Mouse (Mus musculus): ENCODE measurements around the gene Cdk20.
"Not testable (repeated sequence)": the region's sequence is repeated elsewhere in the genome, so short reads cannot be mapped to it uniquely, and the experiment has no call there.

The Cdk20 gene

DNA sequence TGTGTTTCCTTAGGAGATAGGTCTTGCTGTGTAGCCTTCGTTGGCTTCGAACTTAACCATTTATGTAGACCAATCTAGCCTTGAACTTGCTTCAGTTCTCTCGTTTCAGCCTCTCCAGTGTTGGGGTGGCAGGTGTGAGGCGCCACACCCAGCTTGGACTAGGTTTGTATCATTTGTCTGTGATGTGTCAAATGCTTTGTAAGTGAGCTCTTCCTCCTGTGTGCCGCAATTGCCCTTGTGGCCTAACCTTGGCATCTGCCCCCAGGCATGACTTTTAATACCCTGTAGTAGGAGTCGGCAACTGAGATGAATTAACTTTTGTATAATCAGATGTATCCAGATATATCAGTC is 9.5 kb upstream of the Cdk20 start:
- no peak for DNase-seq (ENCODE audit: low spot score in 2 of 2)

DNA sequence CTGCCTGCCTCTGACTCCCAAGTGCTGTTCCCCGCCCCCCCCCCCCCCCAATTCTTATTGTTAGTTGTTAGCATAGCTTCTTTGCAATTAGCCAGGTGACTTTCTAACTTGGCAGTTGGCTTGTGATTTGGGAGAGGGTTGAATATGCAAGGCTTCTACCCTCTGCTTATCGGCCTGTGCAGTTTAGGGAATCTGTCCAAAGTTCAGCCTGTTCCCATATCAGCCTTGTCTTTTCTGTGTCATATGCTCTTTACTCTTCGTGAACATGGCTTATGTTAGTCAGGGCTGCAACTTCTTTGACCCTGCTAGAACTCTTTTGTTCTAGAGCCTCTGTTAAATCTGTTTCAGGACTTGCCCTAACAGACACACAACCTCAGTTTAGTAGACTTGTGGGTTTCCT is 7.8 kb upstream of the Cdk20 start:
- no peak for DNase-seq (ENCODE audit: low spot score in 2 of 2)

- DNase-seq (ENCODE audit: low spot score in 2 of 2): no peak
Observed at GRCm38 (mm10) chr13:64425280-64425679, 6.8 kb upstream of the Cdk20 start.

GRCm38 (mm10) chr13:64429328-64429727 is 2.8 kb upstream of the Cdk20 start:
- no peak for DNase-seq (ENCODE audit: low spot score in 2 of 2)

DNA sequence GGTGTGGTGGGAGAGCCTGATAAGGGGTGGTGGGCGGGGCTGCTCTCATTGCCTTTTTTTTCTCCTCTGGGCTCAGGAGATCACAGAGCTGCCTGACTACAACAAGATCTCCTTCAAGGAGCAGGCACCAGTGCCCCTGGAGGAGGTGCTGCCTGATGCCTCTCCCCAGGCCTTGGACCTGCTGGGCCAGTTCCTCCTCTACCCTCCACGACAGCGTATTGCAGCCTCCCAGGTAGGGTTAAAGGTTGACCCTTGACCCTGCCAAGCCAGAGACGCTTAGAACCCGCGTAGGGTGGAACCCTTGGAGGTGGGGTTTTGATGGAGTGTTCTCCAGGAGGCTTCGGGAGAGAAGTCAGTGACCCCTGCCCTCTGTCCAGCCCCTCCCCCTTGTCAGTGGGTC is 5.7 kb downstream of the Cdk20 start:
- DNase-seq (ENCODE audit: low spot score in 2 of 2): no peak

DNA sequence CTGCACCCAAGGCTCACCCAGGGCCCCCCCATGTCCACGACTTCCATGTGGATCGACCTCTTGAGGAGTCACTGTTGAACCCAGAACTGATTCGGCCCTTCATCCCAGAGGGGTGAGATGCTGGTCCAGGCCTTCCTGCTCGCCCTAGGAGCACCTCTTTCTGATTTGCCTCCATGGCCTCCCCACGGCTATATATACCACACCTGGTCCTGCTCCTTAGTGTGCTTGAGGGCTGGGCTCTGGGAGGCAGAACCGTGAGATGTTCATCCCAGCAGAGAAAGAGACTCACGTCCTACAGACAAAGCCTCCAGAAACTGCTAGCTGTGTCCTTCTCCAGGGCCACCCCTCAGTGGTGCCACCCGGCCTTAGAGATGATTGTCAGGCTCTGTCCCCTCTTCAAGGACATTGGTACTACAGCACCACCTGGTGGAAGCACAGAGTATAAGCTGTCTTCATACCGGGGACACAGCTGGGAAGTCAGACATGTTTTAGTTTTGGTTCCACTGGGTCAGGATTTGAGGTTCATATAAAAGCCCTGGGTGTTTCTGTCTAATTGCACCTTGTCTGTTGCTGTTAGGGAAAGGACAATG is 6.8 kb downstream of the Cdk20 start:
- peak; percentile 31 to 64 for DNase-seq (ENCODE audit: low spot score in 2 of 2)

GRCm38 (mm10) chr13:64439471-64439870 is 7.4 kb downstream of the Cdk20 start:
- DNase-seq (ENCODE audit: low spot score in 2 of 2): peak in 1 of 2 experiments; percentile 11

DNA sequence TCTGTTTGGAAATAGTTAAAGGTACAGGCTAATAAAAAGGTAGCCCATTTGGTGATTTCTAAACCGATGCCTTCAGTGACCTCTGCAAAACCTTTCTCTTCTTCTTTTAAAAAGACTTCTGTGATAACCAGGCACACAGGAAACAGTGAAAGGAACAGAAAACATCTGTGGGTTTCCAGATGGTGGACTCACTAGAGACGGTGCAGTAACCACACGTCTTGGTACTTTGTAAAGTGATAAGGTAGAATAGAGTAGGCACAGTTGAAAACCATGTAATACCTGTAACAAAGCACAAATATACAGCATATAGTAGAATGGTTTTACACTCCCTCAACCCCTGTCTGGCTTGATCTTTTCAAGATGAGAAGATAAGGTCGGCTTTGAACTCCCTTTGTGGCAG is 8.5 kb downstream of the Cdk20 start:
- DNase-seq (ENCODE audit: low spot score in 2 of 2): no peak

- DNase-seq (ENCODE audit: low spot score in 2 of 2): peak; percentile 49 to 66
Observed at GRCm38 (mm10) chr13:64443263-64443894, 11.3 kb downstream of the Cdk20 start.

DNA sequence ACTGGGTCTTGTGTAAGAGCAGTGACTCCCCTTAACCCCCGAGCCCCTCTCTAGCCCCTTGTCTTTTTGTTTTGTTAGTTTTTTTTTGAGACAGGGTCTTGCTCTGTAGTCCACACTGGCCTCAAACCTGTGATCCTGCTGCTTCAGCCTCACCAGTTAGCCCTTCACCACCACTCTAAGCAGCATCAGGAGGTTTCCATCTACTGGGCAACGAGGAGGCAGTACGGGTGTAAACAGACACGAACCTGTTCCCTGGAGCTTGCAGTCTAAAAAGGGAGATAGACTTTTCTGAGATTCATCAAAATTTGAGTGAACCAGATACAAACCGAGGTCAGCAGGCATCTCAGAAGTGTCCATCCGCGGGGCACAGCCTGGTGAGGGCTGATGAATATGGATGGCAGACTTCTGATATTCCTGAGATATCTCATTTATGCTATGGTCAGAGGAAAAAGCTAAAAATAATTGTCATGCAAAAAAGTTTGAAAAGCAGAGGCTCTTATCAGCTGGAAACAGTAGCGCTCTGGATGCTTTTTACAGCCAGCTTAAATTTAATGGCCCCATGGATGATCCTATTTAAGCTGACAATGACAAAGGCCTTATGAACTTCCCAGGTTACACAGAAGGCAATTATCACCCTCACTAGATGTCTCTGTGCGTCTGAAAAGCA is 13.3 kb downstream of the Cdk20 start:
- DNase-seq (ENCODE audit: low spot score in 2 of 2): no peak

GRCm38 (mm10) chr13:64447947-64448346 is 15.8 kb downstream of the Cdk20 start:
- peak in 1 of 2 experiments; percentile 30 for DNase-seq (ENCODE audit: low spot score in 2 of 2)

DNA sequence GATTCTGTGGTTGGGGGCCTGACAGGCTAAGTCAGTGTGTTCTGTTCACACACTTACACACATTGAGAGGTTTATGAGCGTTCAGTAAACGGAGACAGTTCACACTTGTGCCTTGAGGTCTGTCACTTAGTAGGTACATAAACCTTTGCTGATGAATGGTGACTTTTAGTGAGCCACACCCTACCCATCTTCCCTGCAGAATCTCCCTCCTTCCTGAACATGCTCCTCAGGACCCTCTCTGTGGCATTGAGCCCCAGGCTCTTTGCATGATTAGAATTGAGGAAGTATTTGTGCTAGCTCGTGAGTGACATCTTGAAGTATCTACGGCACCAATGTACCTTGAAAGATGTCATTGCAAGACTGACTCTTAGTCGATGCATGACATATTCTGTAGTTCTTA is 16.6 kb downstream of the Cdk20 start:
- no peak for DNase-seq (ENCODE audit: low spot score in 2 of 2)

DNA sequence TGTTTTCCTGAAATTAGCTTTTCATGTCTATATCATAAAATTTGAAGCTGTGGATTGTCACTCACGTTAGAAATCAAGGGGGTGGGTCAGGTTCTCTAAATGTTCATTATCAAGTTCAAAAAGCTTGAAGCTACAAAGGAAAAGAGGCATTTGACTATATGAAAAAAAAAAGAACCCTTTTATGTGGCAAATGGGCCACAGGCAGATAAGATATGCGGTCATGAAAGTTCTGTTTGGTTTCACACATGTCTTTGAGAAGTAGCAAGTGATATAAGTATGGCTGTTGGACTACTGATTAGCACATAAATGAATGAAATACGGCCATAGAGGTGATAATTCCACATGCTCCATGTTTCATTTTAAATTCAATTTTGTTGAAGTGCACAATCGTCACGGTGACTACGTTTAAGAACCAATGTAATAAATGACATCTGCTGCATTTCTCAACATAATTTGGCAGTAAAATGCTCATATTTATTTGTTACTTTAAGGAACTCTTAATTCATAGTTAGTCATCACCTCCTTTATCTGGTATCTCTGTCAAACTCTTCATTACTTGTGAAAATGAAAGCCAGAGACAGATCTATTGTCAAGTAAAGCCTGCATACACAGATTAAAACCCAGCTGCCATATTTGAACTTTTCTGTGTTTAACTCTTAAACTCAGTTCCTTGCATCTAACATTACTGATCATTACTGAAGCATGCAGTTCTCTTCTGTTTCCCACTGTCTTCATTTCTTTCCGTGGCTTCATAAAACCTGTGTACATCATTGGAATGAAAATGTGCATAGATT is 18.1 kb downstream of the Cdk20 start:
- no peak for DNase-seq (ENCODE audit: low spot score in 2 of 2)

- DNase-seq (ENCODE audit: low spot score in 2 of 2): not testable (repeated sequence)
Observed at GRCm38 (mm10) chr13:64457225-64457978, 25.3 kb downstream of the Cdk20 start.

GRCm38 (mm10) chr13:64458181-64458580 is 26.1 kb downstream of the Cdk20 start:
- DNase-seq (ENCODE audit: low spot score in 2 of 2): no peak

GRCm38 (mm10) chr13:64462581-64462980 is 30.5 kb downstream of the Cdk20 start:
- no peak for DNase-seq (ENCODE audit: low spot score in 2 of 2)

- DNase-seq (ENCODE audit: low spot score in 2 of 2): no peak
Observed at GRCm38 (mm10) chr13:64465166-64465565, 33.1 kb downstream of the Cdk20 start.

DNA sequence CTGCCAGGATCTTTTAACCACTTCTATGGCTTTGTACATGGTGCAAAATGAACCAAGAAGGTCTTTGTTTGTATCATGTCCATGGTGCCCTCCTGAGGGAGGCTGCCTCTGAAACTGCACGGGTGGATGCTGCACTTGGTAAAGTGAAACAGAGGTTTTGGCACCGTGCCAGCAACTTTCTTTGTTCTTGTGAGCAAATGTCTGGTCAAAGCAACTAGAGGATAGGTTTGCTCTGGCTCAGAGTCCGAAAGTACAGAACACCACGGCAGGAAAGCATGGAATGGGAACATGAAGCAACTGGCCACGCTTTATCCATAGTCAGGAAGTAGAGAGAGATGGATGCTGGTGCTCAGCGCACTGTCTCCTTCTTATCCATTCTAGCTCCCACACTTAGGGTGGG is 35.8 kb downstream of the Cdk20 start:
- no peak for DNase-seq (ENCODE audit: low spot score in 2 of 2)

DNA sequence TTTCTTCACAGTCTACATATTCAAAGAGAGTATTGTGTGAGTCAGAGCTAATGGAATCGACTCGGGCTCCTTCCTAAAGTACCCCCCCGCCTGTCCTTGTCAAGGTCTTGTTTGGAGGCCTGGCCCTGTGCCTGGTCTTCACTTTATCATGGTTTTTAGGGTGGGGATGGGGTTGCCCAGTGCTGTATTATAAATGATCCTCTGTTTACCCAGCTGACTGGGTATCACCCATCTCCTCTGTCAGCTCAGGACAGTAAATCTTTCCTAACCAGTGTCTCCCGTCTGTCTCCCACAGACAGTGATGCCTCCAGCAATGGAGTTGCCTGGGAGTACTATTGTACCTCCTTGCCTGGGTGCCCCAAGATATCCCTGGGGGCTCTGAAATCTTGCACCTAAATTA is 45.9 kb downstream of the Cdk20 start:
- DNase-seq (ENCODE audit: low spot score in 2 of 2): no peak

GRCm38 (mm10) chr13:64479960-64480359 is 47.8 kb downstream of the Cdk20 start:
- DNase-seq (ENCODE audit: low spot score in 2 of 2): no peak

- no peak for DNase-seq (ENCODE audit: low spot score in 2 of 2)
Observed at GRCm38 (mm10) chr13:64489886-64490285, 57.8 kb downstream of the Cdk20 start.

Measured in frontal cortex, postnatal 25 days (tissue).